Mouse (Mus musculus) cerebellum, adult 11-12 months (tissue): ENCODE measurements at regions not wholly inside any gene's neighbourhood (a gene's known extent, or its start where the extent isn't known, plus 50 kb on each side); places are given as distances from the start of the nearest gene placed in this dataset.
A peak's percentile ranks its signal among the peaks of the same experiment; 100 is the strongest.

Experiments used
- DNase-seq: peaks from one replicate; pipeline ENCODE4 v3.0.0; 2022

- no peak for DNase-seq
Measured at GRCm38 (mm10) chr1:33395733-33396132, 273.9 kb downstream of the Prim2 start.

DNA sequence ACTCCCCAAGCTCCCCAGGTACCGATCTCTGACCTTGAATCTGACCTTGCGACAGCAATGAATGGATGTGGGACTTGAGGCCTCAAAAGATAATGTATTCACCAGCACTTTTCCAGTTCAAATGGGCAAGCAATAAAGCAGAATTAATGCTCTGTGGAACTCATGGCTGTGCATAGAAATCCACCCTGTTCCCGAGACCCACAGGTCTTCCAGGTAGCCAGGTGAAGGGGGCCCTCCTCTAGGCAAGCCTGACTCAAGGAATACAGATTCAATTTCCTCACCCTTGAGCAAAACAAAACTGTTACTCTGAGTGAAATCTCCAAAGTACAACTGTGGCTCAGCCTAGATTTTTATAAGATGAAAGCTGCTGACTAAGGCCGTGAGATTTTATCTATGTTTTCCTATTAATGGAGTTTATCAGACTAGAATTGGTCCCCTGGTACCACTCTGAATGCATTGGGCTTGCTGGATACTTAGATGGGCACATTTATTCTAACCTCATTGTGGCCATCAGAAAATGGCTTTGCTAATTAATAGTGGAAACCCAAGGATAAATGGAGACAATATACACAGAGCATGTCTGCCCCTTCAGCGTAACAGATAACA is 274.5 kb downstream of the Prim2 start:
- no peak for DNase-seq

DNA sequence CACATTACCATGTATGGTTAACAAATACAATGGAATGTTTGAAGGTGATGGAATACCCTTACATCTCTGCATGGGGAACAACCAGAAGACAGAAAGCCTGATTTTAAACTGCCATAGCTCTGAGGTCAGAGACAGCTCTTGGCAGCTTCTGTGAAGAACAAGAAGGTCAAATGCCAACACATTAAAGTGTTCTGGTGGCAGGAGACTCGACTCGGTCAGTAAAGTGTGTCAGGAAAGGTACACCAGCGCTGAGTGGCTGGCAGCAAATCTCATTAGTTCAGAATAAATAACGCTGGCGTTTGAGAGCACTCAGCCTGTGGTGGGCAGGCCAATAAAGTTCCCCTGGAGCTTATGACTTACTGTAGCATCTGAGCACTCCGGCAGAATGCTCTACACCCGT is 298.8 kb downstream of the Prim2 start:
- no peak for DNase-seq

DNA sequence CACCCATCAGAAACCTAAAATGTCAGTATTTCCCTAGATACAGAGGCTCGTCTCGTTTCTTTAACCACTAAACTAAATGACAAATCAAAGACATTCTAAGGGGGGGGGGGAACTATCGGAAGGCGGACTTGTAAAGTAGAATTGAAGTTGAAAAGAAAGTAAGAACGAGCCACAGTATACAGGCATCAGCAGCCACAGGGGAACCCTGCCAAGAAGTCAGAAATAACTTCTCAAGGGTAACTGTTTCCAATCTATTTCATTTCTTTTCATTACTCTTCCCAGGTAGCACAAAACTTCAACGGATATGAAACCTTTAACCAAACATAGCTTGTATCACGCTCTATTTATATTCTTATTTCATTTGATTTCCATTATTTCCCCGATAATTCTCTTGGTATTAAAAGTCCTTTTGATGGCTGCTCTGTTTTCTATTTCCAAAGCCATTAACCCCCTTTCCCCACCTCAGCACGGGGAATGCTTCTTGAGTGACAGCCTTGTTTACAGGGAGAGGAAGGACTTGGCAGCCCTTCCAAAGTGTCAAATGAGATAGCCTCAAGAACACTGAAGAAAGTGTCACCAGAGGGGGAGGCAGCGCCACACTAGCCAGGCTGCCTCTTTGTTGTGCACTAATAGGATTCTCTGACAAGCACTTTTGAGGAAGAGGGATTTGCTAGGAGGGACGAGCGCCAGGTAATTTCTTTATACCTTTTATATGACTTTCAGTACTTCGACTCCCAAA is 306.7 kb downstream of the Prim2 start:
- no peak for DNase-seq

DNA sequence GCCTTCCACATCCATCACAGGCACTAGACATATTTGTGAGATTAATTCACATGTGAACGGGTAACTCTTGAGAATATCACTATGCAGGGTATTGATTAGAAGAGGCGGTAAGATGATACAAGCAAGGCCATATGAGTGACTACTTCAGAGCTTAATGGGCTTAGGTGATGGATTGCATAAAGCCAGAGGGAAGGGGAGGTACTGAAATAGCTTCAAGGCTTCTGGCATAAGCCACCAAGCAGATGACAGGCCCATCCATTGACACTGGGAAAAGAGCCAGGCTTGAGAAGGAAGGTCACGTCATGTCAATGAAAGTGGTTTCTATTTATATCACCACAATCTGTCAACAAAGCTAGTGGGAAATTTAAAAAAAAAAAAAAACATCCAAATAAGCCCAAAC is 335.5 kb downstream of the Prim2 start:
- DNase-seq, result peak; percentile 28
